Mouse (Mus musculus): ENCODE results near the gene Prss1. TPM values are rescaled to one million over a fixed set of nuclear protein-coding genes. Genes with fewer than 3 reads are reported as not detected.

Prss1 gene
- total RNA-seq (2023) = 1.0 TPM

DNA sequence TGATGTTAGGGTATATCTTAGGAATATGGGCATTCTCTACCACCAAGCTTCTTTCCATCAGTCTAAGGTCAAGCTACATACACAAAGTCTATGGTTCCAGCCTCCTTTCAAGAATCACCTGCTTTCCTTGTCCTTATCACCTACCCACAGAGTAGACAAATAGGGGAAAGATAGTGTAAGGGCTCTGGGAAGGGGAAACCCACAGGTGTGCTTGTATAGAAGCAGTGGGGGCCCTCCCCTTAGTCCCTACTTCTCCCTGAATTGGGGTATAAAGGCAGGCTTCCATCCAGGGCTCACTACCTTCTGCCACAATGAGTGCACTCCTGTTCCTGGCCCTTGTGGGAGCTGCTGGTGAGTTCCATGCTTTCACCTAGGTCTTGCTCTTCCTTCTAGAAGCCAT, at the start of gene Prss1:
Gene Prss1, plus strand, starts transcription at position 301 of the 400 bp plus-strand sequence.

DNA sequence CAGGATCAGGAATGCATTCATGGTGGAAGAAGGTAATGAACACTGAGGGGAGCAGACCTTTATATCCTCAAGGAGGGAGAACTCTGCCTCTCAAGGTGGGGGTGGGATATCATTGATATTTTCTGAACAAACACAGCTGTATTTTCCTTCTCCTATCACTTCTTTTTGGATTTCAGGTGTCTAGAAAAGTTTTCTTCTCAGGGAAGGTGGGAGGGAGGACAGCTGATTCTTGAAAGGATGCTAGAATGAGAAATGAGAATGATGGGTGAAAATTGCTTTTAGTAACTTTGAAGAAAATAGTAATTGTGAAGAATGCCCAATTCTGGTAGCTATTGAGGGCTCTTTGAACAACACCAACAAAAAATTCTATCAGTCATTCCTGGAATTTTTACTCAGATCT, 12.7 kb upstream of the Prss1 start, which contains the start of gene Gm10334:
Gene Gm10334, minus strand, starts transcription at position 101 of the 400 bp plus-strand sequence.

Other genes with a start within 250 kb of the Prss1 start
- gene Try4, start 156.7 kb upstream of the Prss1 start, total RNA-seq (2023) = 10.5 TPM
- gene Try5, start 142.1 kb upstream of the Prss1 start, total RNA-seq (2023) = 3.5 TPM
- 1.4 TPM for gene Try10, start 104.8 kb upstream of the Prss1 start, total RNA-seq (2023)
- gene Prss3, start 81.3 kb upstream of the Prss1 start, total RNA-seq (2023) = not detected
- gene Gm5771, start 66.6 kb upstream of the Prss1 start, total RNA-seq (2023) = not detected
- gene Gm10334, start 12.8 kb upstream of the Prss1 start, total RNA-seq (2023) = not detected
- gene Prss2, start 62.9 kb downstream of the Prss1 start, total RNA-seq (2023) = 13.6 TPM
- gene Ephb6, start 146.6 kb downstream of the Prss1 start, total RNA-seq (2023) = 23.9 TPM
- gene Trpv6, start 177.5 kb downstream of the Prss1 start, total RNA-seq (2023) = not detected
- gene Trpv5, start 221.8 kb downstream of the Prss1 start, total RNA-seq (2023) = not detected
- gene Llcfc1, start 225.5 kb downstream of the Prss1 start, total RNA-seq (2023) = not detected
- gene Kel, start 245.4 kb downstream of the Prss1 start, total RNA-seq (2023) = not detected

Data from CD8-positive naive resting alpha-beta T cell, adult 57 days (primary cell).